Mouse (Mus musculus) heart, postnatal 25 days (tissue): Measurements from ENCODE around the gene Adcy7. TPM values are rescaled to one million over a fixed set of nuclear protein-coding genes. Genes with fewer than 3 reads are reported as not detected.

Source experiments
- DNase-seq: peaks from one replicate; pipeline ENCODE4 v3.0.0; 2022; ENCODE audit warnings: low spot score
- intact Hi-C: fragments of 180-260 bp; cut with DNase I; formaldehyde crosslinking; loops from one replicate; pipeline ENCODE4 v1.15.1; 2025
- total RNA-seq, 2 experiments: library from RNA; stranded (reverse); gene quantifications; 2 replicates each; pipeline ENCODE4 v1.2.3; 2021

Adcy7 gene
- 1 to 10 TPM; 7.0 to 8.8 TPM for total RNA-seq

GRCm38 (mm10) chr8:88272231-88273050, at the start of gene Adcy7:
Gene Adcy7 (plus strand): TSS chr8:88272403.
- DNase-seq = no peak
- intact Hi-C loops = no loop called here

- no peak for DNase-seq
- intact Hi-C loops = no loop called here
These were observed 46.8 kb upstream of the Adcy7 start for GRCm38 (mm10) chr8:88225358-88225757.

GRCm38 (mm10) chr8:88227851-88228250, 44.4 kb upstream of the Adcy7 start:
- intact Hi-C loops = no loop called here

GRCm38 (mm10) chr8:88228286-88228685, 43.9 kb upstream of the Adcy7 start:
- no peak for DNase-seq
- intact Hi-C loops = no loop called here

More at GRCm38 (mm10) chr8:88227851-88228250, 44.4 kb upstream of the Adcy7 start:
- no peak for DNase-seq

GRCm38 (mm10) chr8:88228800-88229199, 43.4 kb upstream of the Adcy7 start:
- DNase-seq = no peak
- intact Hi-C loops = no loop called here

GRCm38 (mm10) chr8:88236666-88237065, 35.5 kb upstream of the Adcy7 start:
- no peak for DNase-seq
- intact Hi-C loops = no loop called here

GRCm38 (mm10) chr8:88237606-88238005, 34.6 kb upstream of the Adcy7 start:
- no peak for DNase-seq
- intact Hi-C loops = no loop called here

- intact Hi-C loops = no loop called here
- no peak for DNase-seq
These were observed 32.9 kb upstream of the Adcy7 start for GRCm38 (mm10) chr8:88239277-88239676.

GRCm38 (mm10) chr8:88241871-88242270, 30.3 kb upstream of the Adcy7 start:
- no peak for DNase-seq
- intact Hi-C loops = loop anchor here (5.0 kb wide), 1 partner anchor 40 kb away; no protein-coding TSS in a partner anchor

GRCm38 (mm10) chr8:88244298-88244697, 27.9 kb upstream of the Adcy7 start:
- intact Hi-C loops = loop anchor here (5.0 kb wide), 1 partner anchor 42 kb away; no protein-coding TSS in a partner anchor

GRCm38 (mm10) chr8:88252791-88253190, 19.4 kb upstream of the Adcy7 start:
- intact Hi-C loops = no loop called here
- DNase-seq = no peak

More at GRCm38 (mm10) chr8:88244298-88244697, 27.9 kb upstream of the Adcy7 start:
- DNase-seq = no peak

GRCm38 (mm10) chr8:88254957-88255356, 17.2 kb upstream of the Adcy7 start:
- DNase-seq = no peak

GRCm38 (mm10) chr8:88258024-88258423, 14.2 kb upstream of the Adcy7 start:
- intact Hi-C loops = no loop called here

More at GRCm38 (mm10) chr8:88254957-88255356, 17.2 kb upstream of the Adcy7 start:
- intact Hi-C loops = no loop called here

GRCm38 (mm10) chr8:88258544-88258943, 13.7 kb upstream of the Adcy7 start:
- no peak for DNase-seq
- intact Hi-C loops = no loop called here

More at GRCm38 (mm10) chr8:88258024-88258423, 14.2 kb upstream of the Adcy7 start:
- no peak for DNase-seq

- intact Hi-C loops = loop anchor here (10.0 kb wide), 1 partner anchor 434 kb away; the partner anchor contains the start of gene Cyld
- DNase-seq = no peak
These were observed 11.7 kb upstream of the Adcy7 start for GRCm38 (mm10) chr8:88260466-88260980.

GRCm38 (mm10) chr8:88262831-88263635, 9.2 kb upstream of the Adcy7 start:
- intact Hi-C loops = loop anchor here (10.0 kb wide), 1 partner anchor 432 kb away; the partner anchor contains the start of gene Cyld
- DNase-seq = no peak

- intact Hi-C loops = loop anchor here (5.0 to 10.0 kb wide), 2 partner anchors 357 to 429 kb away; partner anchors contain the start of gene Cyld
- no peak for DNase-seq
These were observed 6.7 kb upstream of the Adcy7 start for GRCm38 (mm10) chr8:88265511-88265910.

GRCm38 (mm10) chr8:88266170-88266800, 5.9 kb upstream of the Adcy7 start:
- intact Hi-C loops = loop anchor here (2.0 to 10.0 kb wide), 3 partner anchors 93 to 429 kb away; partner anchors contain the start of gene Cyld

GRCm38 (mm10) chr8:88266801-88267403, 5.3 kb upstream of the Adcy7 start:
- intact Hi-C loops = loop anchor here (2.0 to 10.0 kb wide), 3 partner anchors 92 to 428 kb away; partner anchors contain the start of gene Cyld
- DNase-seq = no peak

More at GRCm38 (mm10) chr8:88266170-88266800, 5.9 kb upstream of the Adcy7 start:
- DNase-seq = no peak
